Mouse (Mus musculus) neural tube, embryonic 10.5 days (tissue): ENCODE measurements around the gene Med13.
"Not testable (repeated sequence)": the region's sequence is repeated elsewhere in the genome, so short reads cannot be mapped to it uniquely, and the experiment has no call there.

ENCODE experiments used
- DNase-seq: peaks from one replicate; pipeline ENCODE4 v3.0.0-alpha.2; 2017; ENCODE audit warnings: low spot score; ENCODE audit errors: extremely low spot score

Gene Med13

DNA sequence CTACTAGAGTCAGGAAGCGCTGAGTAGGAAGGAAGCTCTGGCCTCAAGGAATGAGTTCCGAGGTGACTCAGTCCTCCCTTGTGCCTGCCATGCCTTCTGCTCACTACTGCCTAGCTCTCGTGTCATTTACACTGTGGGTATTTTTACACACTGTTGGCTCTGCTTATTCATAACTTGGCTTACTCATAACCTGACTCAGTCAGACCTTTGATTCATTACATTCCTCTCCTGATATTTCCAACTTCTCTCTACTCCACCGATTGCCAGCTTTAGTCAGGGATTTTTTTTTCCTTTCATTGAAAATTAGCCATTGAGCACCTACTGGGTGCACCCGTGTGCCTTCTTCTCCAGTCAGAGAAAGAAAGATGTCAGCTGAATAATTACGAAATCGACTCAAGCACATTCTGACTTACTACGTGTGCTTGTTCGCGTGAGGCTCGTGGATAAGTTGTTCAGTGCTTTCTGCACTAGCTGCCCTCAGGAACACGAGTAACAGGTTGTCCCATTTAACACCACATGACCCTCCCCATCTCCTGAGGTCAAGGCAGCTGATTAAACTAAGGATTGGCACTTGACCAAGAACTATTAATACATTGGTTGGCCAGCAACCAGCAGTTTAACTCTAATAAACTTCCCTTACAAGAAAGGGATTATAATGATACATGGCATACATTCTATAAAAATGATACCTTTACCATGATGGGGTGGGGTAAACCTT is 23.3 kb upstream of the Med13 start:
- DNase-seq: no peak

DNA sequence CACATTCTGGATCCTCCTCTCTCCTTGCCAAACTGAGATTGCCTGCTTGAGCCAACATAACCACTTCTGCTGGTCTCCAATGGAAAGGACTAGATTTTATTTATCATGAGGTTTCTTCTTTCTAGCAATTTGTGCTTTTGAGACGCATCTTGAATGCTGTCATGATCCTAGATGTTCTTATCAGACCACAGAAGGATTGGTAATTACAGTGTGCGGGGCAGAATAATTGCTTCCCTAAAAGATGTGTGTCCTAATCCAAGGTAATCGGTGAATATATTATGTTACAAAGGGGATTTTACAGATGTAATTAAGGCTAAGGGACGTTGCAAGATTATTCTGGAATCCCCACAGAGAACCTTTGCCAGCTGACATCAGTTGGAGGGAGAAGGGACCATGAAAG is 21.6 kb upstream of the Med13 start:
- no peak for DNase-seq

DNA sequence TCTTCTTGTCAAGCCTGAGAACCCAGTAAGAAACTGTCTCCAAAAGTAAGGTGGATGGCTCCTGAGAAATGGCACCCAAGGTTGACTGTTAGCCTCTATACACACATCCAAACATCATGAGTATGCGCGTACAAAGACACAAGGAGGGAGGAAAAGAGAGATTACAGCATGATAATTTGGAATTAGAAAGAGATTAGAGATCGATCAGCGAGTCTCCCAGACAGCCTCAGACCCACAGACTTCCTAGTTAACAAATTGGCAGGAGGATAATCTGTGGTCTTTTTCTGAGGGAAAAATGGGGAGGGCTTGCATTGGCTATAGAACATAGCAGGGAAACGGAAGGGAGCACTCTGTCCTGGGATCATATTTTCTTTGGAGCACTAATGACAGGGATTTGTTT is 20.4 kb upstream of the Med13 start:
- DNase-seq: no peak

DNA sequence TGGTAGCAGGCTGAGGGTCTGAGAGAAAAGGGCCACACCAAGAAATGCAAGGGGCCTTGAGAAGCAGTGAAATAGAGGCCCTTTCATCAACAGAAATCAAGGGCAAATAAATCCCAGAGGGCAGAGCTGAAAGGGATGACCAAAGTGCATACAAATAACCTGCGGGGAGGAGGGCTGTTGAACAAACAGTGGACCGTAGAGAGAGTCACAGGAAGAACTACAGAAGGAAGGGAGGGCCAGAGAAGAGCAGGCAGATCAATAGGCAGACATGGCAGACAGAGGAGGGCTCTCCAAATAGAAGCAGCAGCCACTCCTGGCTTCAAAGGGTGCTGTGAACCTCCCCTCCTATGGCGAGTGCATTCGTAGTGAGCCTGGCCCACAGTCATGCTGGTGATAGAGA is 19.3 kb upstream of the Med13 start:
- no peak for DNase-seq

DNA sequence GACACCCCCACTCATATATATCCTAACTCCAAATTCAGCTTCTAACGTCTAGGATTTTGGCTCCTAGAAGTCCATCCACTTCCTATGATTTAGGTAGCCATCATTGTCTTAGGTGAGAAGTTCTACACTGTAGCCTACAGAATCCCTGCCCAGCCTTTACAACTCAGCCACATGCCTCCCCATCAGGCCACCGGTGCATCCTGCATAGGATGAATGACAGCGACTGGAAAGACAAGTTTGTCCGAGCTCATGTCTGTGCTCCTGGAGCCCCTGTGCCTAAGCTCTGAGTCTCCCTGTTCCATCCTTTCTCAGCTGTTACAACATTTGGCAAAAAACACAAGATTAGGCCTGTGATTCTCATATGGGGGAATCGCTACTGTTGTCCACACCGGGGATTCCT is 17.7 kb upstream of the Med13 start:
- no peak for DNase-seq

DNA sequence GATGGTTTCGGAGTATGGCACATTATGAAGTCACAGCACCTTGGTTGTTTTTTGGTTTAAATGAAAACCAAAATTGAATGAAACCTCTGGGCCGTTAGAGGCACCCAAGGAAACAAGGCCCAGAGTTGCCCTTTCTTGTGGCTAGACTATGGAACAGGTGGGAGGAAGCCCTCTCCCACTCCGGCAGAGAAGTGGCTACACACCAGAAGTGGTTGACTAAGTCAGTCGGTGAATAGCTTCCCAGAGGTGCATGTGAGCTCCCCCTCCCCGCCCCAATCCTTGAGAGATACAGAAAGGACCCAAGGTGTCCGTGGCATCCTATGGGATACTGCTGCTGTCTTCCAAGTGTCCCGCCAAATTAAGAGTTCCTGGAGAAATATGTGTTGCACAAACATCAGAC is 13.9 kb upstream of the Med13 start:
- DNase-seq: no peak

DNA sequence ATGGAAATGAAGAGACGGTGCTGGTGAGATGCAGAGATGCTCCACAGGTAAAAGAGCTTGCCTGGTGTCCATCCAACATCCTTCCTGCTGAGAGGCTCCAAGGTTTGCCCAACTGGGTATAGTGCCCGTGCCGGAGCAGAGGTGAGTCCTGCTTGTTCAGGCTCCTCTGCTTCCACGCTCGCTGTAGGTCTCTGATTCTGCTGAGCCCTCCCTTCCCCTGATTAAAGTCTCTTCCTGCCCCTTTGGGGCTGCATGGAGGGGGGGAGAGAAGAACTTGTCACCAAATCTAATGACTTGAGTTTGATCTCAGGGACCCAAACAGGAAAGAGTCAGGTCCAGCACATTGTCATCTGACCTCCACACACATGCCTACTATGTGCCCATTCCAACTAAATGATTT is 12.5 kb upstream of the Med13 start:
- no peak for DNase-seq

DNA sequence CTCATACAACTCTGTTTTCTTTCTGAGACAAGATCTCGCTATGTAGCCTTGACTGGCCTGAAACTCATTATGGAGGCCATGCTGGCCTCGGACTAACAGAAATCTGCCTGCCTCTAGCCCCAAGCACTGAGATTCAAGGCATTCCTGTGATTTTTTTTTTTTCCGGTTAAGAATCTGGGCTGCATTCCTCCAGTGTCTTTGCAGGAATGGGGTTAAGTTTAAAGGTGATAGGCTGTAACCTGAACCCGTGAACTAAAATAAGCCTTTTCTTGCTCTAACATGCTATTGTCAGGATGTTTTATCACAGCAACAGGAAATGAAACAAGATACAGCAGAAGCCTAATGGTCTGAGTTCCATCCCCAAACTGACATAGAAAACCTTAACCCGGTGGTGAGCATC is 11.6 kb upstream of the Med13 start:
- no peak for DNase-seq

DNA sequence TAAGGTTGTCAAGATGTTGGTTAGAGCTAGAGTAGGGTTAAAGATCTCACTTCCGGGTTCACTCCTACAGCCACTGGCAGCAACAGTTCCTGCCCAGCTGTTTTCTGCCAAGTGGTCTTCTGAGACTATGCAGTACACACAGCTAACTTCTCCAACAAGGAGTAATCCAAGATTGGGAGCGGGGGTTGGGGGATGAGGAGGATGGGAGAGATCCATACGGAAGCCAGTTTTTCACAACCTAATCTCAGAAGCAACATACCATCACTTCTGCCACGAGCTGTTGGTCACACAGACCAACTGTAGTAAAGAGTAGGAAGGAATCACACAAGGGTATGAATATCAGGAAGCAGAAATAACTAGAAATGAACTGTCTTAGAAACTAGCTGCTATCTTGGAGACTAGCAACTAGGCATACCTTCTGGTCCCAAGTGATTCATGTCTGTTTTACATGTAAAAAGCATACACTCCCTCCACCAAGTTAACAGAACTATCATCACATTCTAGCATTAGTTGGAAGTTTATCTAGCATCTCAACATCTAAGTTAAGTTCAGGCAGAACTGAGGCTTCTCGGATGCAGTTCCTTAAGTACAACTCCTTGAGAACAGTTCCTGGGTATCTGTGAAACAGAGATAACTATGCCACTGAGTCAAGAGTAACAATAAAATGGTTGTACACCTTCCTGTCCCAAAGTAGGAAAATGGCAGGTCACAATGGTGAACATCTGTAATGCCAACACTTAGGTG is 7.5 kb upstream of the Med13 start:
- no peak for DNase-seq

DNA sequence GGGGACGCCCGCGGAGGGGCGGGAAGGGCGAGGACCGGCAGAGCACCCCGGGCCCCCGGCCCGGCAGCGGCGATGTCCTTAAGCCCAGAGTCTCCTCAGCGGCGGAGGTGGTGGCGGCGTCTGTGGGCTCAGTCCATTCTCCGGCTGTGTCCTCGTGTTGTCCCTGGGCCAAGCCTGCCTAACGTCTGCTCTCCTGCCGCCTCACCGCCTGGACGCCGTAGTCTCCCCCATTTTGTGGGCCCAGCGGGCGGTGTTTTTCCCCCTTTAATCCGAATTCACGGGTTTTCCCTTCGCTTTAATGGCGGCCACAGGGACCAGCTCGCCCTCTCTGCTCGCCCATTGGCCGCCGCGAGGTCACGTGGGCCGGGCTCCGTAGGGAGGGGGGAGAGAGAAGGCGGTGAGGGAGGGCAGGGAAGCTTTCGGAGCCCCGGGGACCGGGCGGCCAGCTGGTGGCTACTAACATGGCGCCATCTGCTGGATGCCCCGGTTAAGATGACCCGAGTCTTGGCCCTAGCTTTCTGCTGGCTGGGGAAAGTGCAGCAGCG is 654 bp upstream of the Med13 start:
- DNase-seq: peak; percentile 99

DNA sequence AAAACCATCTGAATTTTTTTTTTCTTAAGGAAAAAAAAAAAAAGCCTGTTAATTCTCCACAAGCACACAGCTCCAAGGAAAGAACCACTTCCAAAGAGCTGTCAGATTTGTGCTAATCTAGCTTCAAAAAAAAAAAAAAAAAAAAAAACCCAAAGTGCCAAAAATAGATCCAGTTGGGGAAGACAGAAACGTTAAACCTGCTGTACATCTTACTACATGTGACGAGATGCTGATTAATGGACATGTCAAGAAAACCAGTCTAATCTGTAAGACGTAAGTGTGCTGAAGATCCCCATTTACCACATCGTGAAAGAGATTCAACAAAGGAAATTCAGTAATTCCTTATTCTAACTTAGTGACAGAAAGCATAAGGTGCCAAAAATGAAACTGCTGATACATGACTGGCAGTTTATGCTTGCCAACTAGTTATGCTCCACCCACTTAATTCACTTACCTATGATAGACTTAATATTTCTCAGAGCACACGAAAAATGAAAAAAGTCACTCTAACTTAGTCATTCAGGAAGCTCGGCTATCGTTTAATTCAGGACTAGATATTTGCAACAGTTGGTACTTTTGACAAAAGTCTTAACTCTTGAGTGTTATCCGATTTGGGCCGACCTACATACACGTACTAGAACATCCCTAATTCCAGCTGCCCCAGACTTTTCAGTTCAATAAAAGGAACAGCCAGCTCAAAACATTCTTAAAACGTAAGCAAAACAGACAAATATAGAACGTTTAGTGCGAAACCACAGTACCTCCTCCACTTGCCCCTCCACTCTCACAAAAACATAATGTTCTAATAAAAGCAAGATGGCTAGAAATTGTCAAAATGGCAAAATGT is 1.2 kb downstream of the Med13 start:
- DNase-seq: no peak

DNA sequence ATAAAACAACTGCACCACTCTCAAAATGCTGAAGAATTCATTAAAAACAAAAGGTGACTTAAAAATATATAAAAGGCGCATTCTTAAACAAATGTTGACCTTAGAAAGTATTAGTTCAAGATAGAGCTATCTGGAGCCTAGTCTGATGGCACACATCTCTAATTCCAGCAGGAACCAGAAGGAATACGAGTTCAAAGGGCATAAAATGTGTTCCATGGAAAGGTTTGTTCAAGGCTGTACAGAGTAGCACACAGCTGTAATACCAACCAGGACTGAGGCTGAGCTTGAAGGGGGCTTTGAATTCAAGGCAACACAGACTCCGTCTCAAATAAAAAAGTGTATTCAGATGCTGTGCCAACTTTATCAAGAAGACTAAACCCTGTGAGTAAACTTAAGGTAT is 3.8 kb downstream of the Med13 start:
- no peak for DNase-seq

DNA sequence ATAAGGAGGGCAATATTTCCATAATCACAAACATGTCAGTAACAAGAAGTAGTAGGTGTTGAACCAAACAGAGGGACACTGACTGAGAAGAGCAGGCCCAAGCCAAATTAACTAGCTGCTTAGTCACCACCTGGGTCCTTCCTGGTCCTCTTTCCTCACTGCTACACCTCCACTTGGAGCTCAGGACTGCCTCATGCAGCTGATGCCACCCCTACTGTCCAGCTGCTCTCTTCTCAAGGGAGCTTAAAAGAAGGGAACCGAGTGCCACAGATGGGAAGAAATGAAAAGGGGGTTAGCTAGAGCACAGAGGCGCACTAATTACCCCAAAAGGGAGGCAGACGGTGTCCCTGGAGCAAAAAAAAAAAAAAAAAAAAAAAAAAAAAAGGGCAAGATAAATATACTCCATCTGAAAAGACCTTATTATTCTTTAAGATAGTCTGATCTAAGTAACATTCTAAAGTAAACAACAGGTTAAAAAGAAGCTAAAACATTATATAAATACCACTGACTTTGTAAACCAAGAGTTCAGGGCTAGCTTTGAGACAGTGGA is 5.6 kb downstream of the Med13 start:
- no peak for DNase-seq

DNA sequence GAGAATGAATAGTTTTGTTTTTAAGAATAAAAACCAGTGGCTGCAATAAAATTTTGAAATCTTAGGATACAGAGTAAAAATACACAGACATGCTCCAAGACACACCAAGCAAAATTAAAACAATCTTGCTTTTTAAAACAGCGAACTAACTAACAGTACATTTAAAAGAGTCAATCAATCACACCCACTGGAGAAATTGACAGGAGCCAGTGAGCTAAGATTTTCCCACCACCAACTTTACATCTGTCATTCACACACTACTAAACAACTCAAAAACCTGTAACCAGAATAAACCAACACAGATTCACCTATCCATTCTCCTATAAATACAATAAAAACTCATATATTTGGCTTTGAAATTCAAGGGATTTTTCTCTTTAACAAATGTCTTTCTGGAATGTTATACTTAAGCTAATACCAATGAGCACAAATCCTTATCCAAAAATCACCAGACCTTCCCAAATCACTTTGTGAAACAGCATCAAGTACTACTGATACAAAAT is 6.7 kb downstream of the Med13 start:
- DNase-seq: no peak

DNA sequence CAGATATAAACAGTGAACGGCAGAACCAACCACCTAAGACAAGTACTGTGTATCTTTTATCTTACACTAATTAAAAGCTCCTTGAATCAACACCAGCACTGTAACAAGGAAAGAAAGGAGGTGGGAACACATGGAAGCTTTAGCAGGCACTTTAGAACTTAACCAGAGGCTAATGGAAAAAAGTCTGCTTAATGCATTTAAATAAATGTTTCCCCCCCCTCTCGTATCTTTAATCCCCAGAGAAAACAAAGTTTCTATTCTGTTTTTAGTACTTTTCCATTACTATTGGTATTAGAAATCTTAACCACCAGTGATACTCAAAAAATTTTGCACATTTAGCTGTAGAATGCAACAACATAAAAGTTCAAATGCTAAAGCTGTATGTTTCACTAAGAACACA is 8.1 kb downstream of the Med13 start:
- DNase-seq: no peak

DNA sequence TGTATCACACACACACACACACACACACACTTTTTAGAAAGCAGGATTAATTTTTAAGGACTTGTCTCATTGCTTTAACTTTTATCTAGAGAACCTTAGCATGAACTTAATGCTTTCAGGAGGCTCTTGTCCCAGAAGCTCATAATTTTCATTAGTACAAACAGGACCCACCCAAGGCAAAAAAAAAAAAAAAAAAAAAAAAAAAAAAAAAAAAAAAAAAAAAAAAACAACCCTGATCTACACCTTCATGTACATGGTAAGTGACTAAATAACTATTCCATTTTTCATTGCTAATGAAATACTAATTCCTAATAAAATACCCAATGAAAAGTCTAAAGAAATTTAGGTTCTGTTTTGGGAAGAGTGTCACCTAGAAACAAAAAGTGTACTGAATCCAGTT is 8.5 kb downstream of the Med13 start:
- DNase-seq: no peak

DNA sequence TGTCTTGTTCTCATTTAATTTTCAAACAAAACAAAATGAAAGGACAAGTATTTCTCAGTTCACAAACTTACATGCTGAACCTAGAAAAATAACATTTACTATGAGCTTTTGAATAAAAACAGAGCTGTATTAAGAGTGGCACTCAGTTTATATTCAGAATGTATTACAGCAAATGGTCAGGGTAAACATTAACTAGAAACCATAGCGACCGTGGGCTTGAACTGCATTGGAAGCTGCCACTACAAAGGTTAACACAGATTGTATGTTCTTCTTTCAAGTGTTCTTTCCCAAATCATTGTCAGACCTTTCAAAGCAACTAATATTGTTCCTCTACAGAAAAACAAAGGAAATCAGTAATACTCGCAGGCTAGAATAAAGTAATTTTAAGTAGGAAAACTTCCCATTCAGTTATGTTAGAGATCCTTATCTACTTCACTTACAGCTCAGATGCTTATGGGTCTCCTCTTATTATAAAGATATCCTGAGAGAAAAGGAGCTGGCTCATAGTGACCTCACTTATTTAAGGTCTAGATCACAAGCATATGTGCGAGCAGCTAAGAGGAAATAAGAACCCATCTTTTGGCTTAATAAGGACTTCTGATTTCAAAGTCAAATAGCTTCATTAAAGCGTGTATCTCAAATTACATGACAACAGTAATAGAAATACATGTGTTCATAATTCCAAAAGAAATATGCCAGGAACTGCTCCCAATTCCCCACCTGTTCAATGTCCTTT is 9.8 kb downstream of the Med13 start:
- DNase-seq: no peak

DNA sequence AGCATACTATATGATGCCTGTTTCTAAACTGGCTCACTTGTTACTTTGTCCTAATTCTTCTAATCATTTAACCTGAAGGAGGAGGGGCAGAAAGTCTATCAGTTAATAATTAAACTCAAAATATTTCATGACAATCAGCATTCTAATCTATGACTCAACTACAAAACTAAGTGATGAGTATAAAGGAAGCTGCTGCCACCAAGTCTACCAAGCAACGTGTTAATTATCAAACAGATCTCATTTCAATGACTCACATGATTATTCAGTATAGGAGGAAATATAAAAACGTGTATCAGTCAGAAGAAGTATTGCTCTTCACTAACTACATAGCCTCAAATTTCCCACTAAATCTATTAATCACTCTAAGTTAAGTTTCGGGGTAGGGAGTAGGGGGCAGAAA is 10.9 kb downstream of the Med13 start:
- no peak for DNase-seq

DNA sequence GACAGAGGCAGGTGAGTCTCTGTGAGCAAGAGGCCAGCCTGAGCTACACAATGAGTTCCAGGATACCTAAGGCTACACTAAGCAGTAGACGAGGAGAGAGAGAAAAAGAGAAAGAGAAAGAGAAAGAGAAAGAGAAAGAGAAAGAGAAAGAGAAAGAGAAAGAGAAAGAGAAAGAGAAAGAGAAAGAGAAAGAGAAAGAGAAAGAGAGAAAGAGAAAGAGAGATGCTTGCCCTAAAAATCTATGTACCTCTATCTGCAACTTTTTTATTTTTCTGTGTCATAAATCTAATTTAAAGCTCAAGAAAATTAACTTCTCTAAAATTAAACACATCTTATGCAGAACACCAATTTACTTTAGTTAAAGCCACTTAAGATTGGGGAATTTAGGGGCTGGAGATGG is 12.5 kb downstream of the Med13 start:
- not testable (repeated sequence) for DNase-seq

DNA sequence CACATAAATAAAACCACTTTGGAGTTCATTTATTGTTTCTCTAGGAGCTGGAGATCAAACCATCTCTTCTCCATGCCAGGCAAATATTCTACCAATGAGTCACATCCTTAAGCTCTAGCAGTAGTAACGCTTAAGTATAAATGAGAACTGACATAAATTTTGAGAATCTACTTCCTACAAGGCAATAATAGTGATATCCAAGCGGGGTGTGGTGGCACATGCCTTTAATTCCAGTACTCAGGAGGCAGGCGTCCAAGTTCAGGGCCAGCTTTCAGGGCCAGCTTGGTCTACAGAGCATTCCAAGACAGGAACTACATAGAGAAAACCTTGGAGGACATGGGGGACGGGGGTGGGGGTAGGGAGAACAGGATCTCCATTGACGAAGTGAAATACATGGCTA is 33.2 kb downstream of the Med13 start:
- DNase-seq: no peak

DNA sequence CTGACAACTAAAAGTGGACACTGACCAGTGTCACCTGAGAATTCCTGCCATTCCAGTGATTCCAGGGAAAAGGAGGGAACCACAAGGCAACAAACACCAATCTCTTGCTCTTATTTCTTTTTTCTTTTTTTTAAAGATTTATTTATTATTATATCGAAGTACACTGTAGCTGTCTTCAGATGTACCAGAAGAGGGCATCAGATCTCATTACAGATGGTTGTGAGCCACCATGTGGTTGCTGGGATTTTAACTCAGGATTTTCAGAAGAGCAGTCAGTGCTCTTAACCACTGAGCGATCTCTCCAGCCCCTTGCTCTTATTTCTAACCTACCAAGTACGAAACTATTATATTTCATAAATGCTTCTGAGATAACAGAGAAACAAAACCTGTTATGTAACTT is 42.4 kb downstream of the Med13 start:
- not testable (repeated sequence) for DNase-seq
